Mouse (Mus musculus): ENCODE data around the gene Cwc22.

GRCm38 (mm10) chr2:77938317-77938716 lies 7.9 kb downstream of the Cwc22 start:
- no peak for TF ChIP-seq TAL1 (IDR thresholded peaks at IDR 0.05; ENCODE audit: low read length)
- TF ChIP-seq GATA1 (IDR thresholded peaks at IDR 0.05; ENCODE audit: low read length): peak; percentile 6; the same call in 1 of the 2 replicates

All from erythroblast, embryonic 14.5 days (primary cell).